Mouse (Mus musculus): ENCODE measurements at regions not wholly inside any gene's neighbourhood (a gene's known extent, or its start where the extent isn't known, plus 50 kb on each side); places are given as distances from the start of the nearest gene placed in this dataset.
A peak's percentile ranks its signal among the peaks of the same experiment; 100 is the strongest.

DNA sequence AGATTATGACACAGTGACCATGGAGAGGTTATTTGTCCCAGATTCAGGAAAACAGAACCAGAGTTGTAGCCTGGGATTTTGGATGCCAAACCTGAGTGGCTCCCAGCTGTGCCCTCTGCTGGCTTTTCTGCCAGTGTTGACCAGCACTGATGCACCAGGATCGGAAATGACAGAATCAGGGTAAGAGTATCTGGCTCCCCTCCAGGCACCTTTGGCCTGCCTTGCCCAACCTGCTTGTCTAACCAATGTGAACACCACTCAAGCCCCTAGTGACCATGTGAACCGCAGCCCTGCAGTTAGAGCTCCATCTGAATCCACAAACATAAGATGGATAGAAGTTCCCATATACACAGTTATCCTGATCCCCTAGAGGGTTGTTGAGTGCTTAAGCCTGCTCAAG is 210.6 kb downstream of the 4933412E24Rik start:
- no peaks in the 10 kb centered on the region for H3K27me3 ChIP-seq
- H3K4me1 ChIP-seq, result no peaks in the 10 kb centered on the region
- no peaks in the 10 kb centered on the region for H3K9me3 ChIP-seq
- ATAC-seq (ENCODE audit: insufficient number of reproducible peaks, low FRiP score, low TSS enrichment, low read depth), result no peak
- no peak overlapping the region for H3K4me3 ChIP-seq
- no peaks in the 10 kb centered on the region for H3K36me3 ChIP-seq
- H3K27ac ChIP-seq, result no peak overlapping the region
- H3K9ac ChIP-seq, result no peak overlapping the region
- no peak overlapping the region for H3K4me2 ChIP-seq
- WGBS, result 85% methylated on average over 2 of the region's 2 CpGs

DNA sequence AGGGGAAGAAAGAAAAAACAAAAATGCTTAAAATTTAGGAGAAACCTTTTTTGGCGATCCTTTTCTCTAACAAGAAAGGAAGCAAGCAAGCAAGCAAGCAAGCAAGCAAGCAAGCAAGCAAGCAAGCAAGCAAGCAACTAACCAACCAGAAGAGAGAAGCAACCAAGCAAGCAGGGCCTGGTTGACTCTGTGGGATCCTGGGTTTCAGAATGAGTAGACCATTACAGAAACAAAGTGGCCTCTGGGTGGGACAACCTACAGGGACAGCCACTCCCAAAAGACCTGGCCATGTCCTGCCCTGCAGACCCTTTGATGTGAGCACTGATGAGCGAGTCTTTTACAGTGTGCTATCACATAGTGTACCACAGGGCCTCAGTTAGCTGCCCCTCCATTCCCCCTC is 211.6 kb downstream of the 4933412E24Rik start:
- Histone ChIP-seq H3K4me1 (no peaks in the 10 kb centered on the region), H3K4me2 (no peak overlapping the region), H3K4me3 (no peak overlapping the region), H3K36me3 (no peaks in the 10 kb centered on the region), H3K27me3 (no peaks in the 10 kb centered on the region), H3K9me3 (no peaks in the 10 kb centered on the region), H3K27ac (no peak overlapping the region), H3K9ac (no peak overlapping the region)
- 82% methylated on average over 2 of the region's 2 CpGs for WGBS
- ATAC-seq (ENCODE audit: insufficient number of reproducible peaks, low FRiP score, low TSS enrichment, low read depth), result no peak

DNA sequence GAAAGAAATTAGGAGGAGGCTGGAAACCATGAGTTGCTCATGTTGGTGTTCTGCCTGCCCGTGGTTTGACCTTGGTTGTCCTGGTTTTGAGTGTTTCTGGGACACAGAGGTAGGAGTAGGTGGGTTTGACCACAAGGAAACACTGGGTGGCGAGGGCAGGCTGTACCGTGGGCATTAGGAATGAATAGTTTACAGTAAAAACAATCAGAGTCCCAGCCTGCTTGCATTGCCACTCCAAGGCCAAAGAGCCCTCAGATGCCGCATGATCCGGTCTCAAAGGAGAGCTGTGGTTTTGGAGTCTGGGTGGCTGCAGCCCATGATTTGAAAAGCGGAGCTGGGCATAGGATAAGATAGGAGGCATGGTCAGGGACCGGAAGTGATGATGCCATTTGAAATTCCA is 212.0 kb downstream of the 4933412E24Rik start:
- H3K27ac ChIP-seq, result no peak overlapping the region
- no peak for ATAC-seq (ENCODE audit: insufficient number of reproducible peaks, low FRiP score, low TSS enrichment, low read depth)
- no peaks in the 10 kb centered on the region for H3K27me3 ChIP-seq
- no peaks in the 10 kb centered on the region for H3K4me1 ChIP-seq
- H3K4me2 ChIP-seq, result no peak overlapping the region
- no peaks in the 10 kb centered on the region for H3K36me3 ChIP-seq
- no peak overlapping the region for H3K4me3 ChIP-seq
- H3K9ac ChIP-seq, result no peak overlapping the region
- WGBS, result 84% methylated on average over 7 of the region's 7 CpGs
- H3K9me3 ChIP-seq, result no peaks in the 10 kb centered on the region

DNA sequence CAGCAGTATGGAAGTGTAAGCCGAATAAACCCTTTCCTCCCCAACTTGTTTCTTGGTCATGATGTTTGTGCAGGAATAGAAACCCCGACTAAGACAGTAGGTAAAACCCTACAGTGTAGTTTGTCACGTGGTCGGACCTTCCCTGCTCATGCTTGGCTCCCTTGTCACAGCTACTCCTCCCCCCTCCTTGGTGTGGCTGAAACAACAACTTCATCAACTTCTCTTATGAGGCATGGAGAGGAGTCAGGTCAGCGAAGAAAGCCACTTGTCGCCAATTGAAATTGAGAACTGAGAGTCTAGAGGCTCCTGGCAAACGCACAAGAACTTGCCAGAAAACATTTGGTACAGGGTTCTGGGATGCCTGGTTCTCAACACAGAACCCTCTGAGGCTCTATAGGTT is 214.1 kb downstream of the 4933412E24Rik start:
- no peak overlapping the region for H3K4me2 ChIP-seq
- no peak for ATAC-seq (ENCODE audit: insufficient number of reproducible peaks, low FRiP score, low TSS enrichment, low read depth)
- no peaks in the 10 kb centered on the region for H3K9me3 ChIP-seq
- H3K27ac ChIP-seq, result no peak overlapping the region
- no peaks in the 10 kb centered on the region for H3K36me3 ChIP-seq
- no peak overlapping the region for H3K4me3 ChIP-seq
- no peaks in the 10 kb centered on the region for H3K27me3 ChIP-seq
- WGBS, result 88% methylated on average over 7 of the region's 7 CpGs
- no peak overlapping the region for H3K9ac ChIP-seq
- H3K4me1 ChIP-seq, result peaks cover 5% of the 10 kb centered on the region; the same call in 1 of the 2 replicates

DNA sequence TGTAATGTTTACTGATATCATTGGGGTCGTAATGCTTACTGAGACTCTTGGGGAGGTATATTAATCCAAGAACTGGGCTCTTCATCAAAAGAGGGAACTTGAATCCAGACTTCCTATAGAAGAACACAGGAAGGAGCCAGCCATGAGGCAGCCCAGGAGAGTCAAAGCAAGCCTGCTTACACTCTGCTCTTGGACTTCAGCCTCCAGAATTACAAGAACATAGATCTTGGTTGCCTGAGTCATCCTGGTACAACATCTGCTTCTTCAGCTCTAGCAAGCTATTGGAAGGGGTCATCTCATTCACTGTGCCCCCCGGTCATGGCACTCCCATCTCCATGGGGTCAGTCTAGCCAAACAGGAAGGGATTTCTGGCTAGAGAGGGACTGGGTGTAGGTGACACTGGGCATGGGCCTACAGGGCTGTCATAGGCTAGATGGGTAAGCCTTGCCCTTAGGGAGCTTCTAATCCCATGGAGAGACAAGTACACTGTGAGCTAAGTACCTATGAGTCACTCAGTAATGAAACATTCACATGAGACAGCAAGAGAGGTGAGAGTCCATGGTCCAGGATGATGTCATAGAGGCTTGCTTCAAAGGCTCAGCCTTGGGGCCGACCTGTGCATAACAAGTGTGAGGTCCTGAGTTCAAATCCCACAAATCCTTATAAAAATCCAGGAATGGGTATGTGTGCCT is 217.1 kb downstream of the 4933412E24Rik start:
- Histone ChIP-seq H3K4me2 (no peak overlapping the region), H3K9me3 (no peaks in the 10 kb centered on the region), H3K36me3 (no peaks in the 10 kb centered on the region), H3K9ac (no peak overlapping the region), H3K27me3 (no peaks in the 10 kb centered on the region), H3K27ac (no peak overlapping the region), H3K4me3 (no peak overlapping the region), H3K4me1 (peaks cover 5% of the 10 kb centered on the region; the same call in 1 of the 2 replicates)
- WGBS, result 78% methylated on average over 3 of the region's 3 CpGs
- no peak for ATAC-seq (ENCODE audit: insufficient number of reproducible peaks, low FRiP score, low TSS enrichment, low read depth)

DNA sequence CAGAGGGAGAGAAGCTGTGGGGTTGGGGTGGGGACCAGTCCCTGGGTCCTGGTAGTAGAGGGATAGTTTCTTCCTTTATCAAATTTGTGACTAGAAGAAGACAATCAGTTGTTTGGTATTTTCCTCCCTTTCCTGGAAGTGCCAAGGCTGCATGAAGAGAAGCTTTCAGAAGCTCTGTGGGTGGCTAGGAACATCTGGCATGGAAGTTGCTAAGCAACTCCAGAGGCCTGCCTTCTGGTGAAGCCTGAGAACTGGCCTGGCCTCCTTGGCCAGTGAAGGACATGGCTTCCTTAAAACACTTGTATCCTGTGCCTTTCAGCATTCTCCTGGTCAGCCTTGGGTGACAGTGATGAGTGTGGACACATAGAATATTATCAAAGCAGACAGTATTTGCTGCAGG is 217.9 kb downstream of the 4933412E24Rik start:
- Histone ChIP-seq H3K9me3 (no peaks in the 10 kb centered on the region), H3K4me3 (no peak overlapping the region), H3K27me3 (no peaks in the 10 kb centered on the region), H3K4me2 (no peak overlapping the region), H3K36me3 (no peaks in the 10 kb centered on the region), H3K27ac (no peak overlapping the region), H3K9ac (no peak overlapping the region), H3K4me1 (peaks cover 5% of the 10 kb centered on the region; the same call in 1 of the 2 replicates)
- ATAC-seq (ENCODE audit: insufficient number of reproducible peaks, low FRiP score, low TSS enrichment, low read depth), result no peak

DNA sequence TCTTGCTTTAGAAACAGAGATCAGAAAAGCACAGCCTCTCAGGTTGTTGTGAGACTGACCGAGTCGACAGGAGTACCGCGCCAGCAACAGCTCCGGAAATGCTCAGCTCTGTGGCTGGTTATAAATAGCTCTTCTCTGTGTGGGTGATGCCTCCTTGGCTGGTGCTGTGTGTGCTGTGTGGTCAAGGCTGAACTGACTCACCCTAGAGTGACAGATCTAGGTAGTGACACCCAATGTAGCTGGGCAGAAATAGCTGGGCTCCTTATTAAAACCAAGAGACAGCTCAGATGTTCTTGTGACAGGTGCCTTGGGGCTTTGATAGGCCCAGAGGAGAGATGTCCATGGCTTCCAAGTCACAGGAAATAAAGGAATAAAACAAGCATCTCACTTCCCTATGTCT is 220.7 kb downstream of the 4933412E24Rik start:
- Histone ChIP-seq H3K27ac (no peak overlapping the region), H3K36me3 (no peaks in the 10 kb centered on the region), H3K9ac (no peak overlapping the region), H3K9me3 (no peaks in the 10 kb centered on the region), H3K4me2 (no peak overlapping the region), H3K27me3 (no peaks in the 10 kb centered on the region), H3K4me1 (peaks cover 5% of the 10 kb centered on the region; the same call in 1 of the 2 replicates), H3K4me3 (no peak overlapping the region)
- no peak for ATAC-seq (ENCODE audit: insufficient number of reproducible peaks, low FRiP score, low TSS enrichment, low read depth)
- WGBS, result 85% methylated on average over 5 of the region's 5 CpGs

DNA sequence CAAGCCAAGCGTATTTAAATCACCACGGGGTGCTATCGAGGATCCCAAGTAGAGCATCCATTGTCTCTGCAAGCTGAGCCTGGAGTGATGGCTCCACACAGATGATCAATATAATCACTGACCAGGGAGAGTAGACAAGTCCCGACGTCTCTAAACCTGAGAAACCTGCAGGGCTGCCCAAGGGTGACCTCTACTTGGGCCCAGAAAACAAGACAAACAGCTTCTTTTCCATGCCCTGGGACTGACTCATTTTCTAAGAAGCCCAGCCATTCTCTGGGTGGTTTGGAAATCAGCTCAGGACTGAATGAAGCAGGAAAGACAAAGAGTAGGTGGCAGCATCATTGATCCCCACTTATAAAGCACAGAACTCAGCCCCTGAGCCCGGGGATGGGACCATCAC is 221.5 kb downstream of the 4933412E24Rik start:
- no peak for ATAC-seq (ENCODE audit: insufficient number of reproducible peaks, low FRiP score, low TSS enrichment, low read depth)
- 85% methylated on average over 6 of the region's 6 CpGs for WGBS
- no peaks in the 10 kb centered on the region for H3K27me3 ChIP-seq
- no peaks in the 10 kb centered on the region for H3K9me3 ChIP-seq
- H3K4me1 ChIP-seq, result peaks cover 5% of the 10 kb centered on the region; the same call in 1 of the 2 replicates
- no peak overlapping the region for H3K9ac ChIP-seq
- H3K4me3 ChIP-seq, result no peak overlapping the region
- H3K36me3 ChIP-seq, result no peaks in the 10 kb centered on the region
- H3K4me2 ChIP-seq, result no peak overlapping the region
- H3K27ac ChIP-seq, result no peak overlapping the region

DNA sequence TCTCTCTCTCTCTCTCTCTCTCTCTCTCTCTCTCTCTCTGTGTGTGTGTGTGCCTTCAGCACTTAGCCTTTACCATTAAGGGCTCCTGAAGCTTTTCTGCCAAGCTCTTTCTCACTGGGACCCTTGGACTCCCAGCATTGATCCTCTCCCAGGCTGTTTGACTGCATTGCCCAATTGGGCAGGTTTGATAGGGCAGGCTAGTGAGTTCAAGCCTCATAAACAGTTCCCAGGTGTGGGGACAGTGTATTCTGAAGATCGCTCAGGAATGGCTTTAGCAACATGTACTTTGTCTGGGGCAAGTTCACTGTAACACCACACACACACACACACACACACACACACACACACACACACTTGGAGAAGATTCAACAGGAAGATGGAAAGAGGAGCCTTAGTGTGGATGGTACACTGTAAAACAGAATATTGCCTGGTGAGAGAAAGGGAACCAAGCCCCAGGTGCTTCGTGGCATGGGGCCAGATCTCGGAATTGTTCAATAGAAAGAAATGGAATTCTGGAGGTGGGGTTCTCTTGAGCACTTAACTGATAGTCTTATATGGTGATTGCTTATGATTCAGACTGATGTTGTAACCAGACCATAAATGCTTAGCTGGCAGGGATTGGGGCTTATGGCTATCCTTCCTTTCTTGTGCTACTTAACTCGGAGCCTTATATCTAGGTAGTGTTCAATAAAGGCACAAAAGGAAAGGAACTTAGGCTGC is 229.5 kb downstream of the 4933412E24Rik start:
- WGBS, result 83% methylated on average over 4 of the region's 4 CpGs
- Histone ChIP-seq H3K36me3 (no peaks in the 10 kb centered on the region), H3K4me2 (no peak overlapping the region), H3K27me3 (no peaks in the 10 kb centered on the region), H3K9me3 (no peaks in the 10 kb centered on the region), H3K27ac (no peak overlapping the region), H3K4me3 (no peak overlapping the region), H3K9ac (no peak overlapping the region), H3K4me1 (peaks cover 22% of the 10 kb centered on the region)
- no peak for ATAC-seq (ENCODE audit: insufficient number of reproducible peaks, low FRiP score, low TSS enrichment, low read depth)

DNA sequence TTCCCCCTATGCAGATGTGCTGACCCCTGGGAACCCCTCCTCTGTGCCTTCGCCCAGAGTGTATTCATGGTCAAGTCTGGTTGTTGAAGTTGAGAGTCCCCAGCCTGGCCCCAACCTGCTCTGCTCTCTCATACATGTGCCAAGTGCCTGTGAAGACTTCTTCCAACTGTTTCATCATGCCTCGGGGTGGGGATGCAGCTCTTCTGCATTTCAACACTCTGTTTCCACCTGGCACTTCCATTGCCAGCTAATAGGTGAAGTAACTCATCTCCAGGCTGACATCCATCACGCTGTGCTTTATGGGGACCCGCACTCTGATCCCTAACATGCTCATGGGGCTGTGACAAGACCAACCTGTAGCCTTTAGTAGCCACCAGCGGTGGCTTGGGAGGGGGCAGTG is 230.4 kb downstream of the 4933412E24Rik start:
- 83% methylated on average over 5 of the region's 5 CpGs for WGBS
- ATAC-seq (ENCODE audit: insufficient number of reproducible peaks, low FRiP score, low TSS enrichment, low read depth), result no peak
- no peak overlapping the region for H3K9ac ChIP-seq
- H3K9me3 ChIP-seq, result no peaks in the 10 kb centered on the region
- H3K4me3 ChIP-seq, result no peak overlapping the region
- H3K4me2 ChIP-seq, result no peak overlapping the region
- no peaks in the 10 kb centered on the region for H3K36me3 ChIP-seq
- H3K27ac ChIP-seq, result no peak overlapping the region
- H3K27me3 ChIP-seq, result no peaks in the 10 kb centered on the region
- H3K4me1 ChIP-seq, result peaks cover 22% of the 10 kb centered on the region

DNA sequence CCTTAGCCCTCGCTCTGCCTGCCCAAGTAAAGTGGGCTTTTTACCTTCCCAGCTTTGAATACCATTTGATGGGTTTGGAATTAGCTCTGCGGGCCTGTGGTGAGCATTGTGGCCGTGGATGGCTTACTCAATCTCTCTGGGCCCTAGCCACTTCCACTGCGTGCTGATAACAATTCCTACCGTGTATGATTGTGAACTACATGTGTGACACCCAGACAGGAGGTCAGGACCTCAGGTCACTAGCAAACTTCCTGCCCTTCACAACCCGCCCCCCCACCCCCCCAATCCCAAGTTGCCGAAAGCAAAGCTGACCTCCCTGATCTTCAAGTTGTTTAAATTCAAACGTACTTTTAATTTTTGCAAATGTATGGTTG is 231.9 kb downstream of the 4933412E24Rik start:
- WGBS, result 44% methylated on average over 8 of the region's 8 CpGs
- H3K9me3 ChIP-seq, result no peaks in the 10 kb centered on the region
- no peak overlapping the region for H3K9ac ChIP-seq
- no peaks in the 10 kb centered on the region for H3K36me3 ChIP-seq
- H3K27ac ChIP-seq, result no peak overlapping the region
- ATAC-seq (ENCODE audit: insufficient number of reproducible peaks, low FRiP score, low TSS enrichment, low read depth), result no peak
- no peaks in the 10 kb centered on the region for H3K27me3 ChIP-seq
- peaks cover 22% of the 10 kb centered on the region for H3K4me1 ChIP-seq
- H3K4me2 ChIP-seq, result no peak overlapping the region
- no peak overlapping the region for H3K4me3 ChIP-seq

DNA sequence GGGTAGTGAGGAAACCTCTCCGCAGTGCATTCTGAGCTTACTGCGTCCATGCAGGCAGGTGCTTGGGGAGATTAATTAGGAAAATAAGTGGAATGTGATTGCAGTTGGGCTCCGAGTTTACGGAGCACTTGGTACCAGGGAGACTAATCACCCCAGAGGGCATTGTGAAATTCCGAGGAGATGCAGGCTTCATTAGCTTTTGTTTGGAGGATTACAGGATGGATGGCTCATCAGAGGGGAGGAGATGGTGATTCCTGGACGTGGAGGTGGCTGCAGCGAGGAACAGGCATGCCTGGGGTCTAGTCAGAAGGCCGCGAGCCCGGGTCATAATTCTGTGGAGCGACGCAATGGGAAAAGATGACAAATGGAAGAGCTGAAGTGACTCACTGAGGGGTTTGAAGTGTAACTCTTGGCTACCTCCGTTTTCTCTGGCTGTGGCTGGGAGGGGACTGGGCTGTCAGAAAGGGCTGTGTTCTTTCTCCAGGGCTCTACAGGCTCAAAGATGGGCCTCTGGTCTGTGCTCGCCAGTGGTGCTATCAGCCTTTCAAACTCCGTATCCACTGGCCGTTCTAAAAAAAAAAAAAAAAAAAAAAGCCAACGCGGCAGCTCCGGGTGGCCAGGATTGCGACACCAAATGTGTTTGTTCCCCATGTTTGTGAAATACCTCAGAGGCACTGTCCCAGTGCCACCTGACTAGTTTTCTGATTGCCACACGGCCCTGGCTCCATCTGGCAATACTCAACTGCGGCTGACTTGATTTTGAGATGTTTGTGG is 232.4 kb downstream of the 4933412E24Rik start:
- Histone ChIP-seq H3K9me3 (no peaks in the 10 kb centered on the region), H3K27me3 (no peaks in the 10 kb centered on the region), H3K4me2 (peak overlapping the region; percentile 20), H3K4me1 (peaks cover 22% of the 10 kb centered on the region), H3K36me3 (no peaks in the 10 kb centered on the region), H3K9ac (no peak overlapping the region), H3K27ac (no peak overlapping the region), H3K4me3 (no peak overlapping the region)
- ATAC-seq (ENCODE audit: insufficient number of reproducible peaks, low FRiP score, low TSS enrichment, low read depth), result no peak
- WGBS, result 11% methylated on average over 22 of the region's 22 CpGs
